Mouse (Mus musculus): ENCODE data around the gene Gm13199. TPM values are rescaled to one million over a fixed set of nuclear protein-coding genes. Genes with fewer than 3 reads are reported as not detected.
A peak's percentile ranks its signal among the peaks of the same experiment; 100 is the strongest.

Gm13199 gene
- polyA plus RNA-seq, 1 experiment from 2014 or later, result 1.7 TPM

DNA sequence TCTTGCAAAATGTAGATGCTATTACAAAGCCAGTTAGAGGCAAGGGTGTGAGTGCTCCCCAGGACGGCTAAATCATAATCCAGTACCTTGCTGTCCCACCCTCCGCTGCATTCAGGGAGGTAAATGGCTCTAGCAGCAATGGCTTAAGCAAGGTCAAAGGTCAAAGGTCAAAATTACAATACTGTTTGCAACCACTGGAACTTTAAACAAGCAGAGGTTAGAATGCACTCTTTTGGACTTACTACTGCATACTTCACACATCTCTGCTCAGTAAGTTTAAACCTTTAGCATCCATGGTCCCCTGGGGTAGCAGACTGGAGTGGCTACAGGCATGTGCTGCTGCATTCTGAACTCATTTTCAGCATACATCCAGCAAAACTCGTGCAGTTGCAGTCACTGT, 14.7 kb upstream of the Gm13199 start:
- 43% methylated on average over 3 of the region's 3 CpGs for WGBS
- ATAC-seq (ENCODE audit: low read depth), result no peak
- peaks cover 29% of the 10 kb centered on the region for H3K36me3 ChIP-seq (ENCODE audit: control insufficient read depth, insufficient read depth, low read length)

DNA sequence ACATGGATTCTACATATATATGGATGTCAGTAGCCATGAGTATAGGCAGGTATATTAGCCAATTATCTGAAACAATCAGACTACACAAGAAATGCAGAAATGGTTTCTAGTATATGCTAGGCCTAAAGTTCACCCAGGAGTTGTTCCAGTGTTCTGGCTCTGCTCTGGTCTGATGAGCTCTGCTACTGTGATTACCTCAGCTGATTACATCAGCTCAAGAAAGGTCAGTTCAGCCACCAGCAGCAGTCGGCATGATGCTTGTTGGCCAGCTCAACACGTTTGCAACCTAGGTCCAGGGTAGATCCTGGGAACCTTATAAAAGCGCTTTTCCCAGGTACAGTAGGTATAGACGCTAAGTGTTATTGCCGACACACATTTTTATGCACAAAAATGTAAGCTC, 7.0 kb upstream of the Gm13199 start:
- no peaks in the 10 kb centered on the region for H3K4me1 ChIP-seq (ENCODE audit: control insufficient read depth, insufficient read depth, low read length)
- no peaks in the 10 kb centered on the region for H3K27me3 ChIP-seq (ENCODE audit: control insufficient read depth, insufficient read depth, low read length)
- no peak overlapping the region for H3K4me3 ChIP-seq (ENCODE audit: low read depth, low read length)
- H3K36me3 ChIP-seq (ENCODE audit: control insufficient read depth, insufficient read depth, low read length), result peaks cover 28% of the 10 kb centered on the region; the same call in 1 of the 2 replicates
- H3K4me2 ChIP-seq (ENCODE audit: low read depth, low read length), result no peak overlapping the region
- ATAC-seq (ENCODE audit: low read depth), result no peak
- WGBS, result 92% methylated on average over 5 of the region's 5 CpGs
- H3K9me3 ChIP-seq (ENCODE audit: control insufficient read depth, low read length), result no peaks in the 10 kb centered on the region
- no peak overlapping the region for H3K27ac ChIP-seq (ENCODE audit: low read depth, low read length)
- H3K9ac ChIP-seq (replicated peaks; ENCODE audit: low read depth, low read length), result no peak overlapping the region

More for the DNA sequence above, 14.7 kb upstream of the Gm13199 start:
- Histone ChIP-seq H3K4me3 (ENCODE audit: low read depth, low read length) (no peak overlapping the region), H3K9ac (replicated peaks; ENCODE audit: low read depth, low read length) (no peak overlapping the region), H3K4me2 (ENCODE audit: low read depth, low read length) (no peak overlapping the region), H3K9me3 (ENCODE audit: control insufficient read depth, low read length) (no peaks in the 10 kb centered on the region), H3K27ac (ENCODE audit: low read depth, low read length) (no peak overlapping the region), H3K4me1 (ENCODE audit: control insufficient read depth, insufficient read depth, low read length) (no peaks in the 10 kb centered on the region), H3K27me3 (ENCODE audit: control insufficient read depth, insufficient read depth, low read length) (no peaks in the 10 kb centered on the region)

DNA sequence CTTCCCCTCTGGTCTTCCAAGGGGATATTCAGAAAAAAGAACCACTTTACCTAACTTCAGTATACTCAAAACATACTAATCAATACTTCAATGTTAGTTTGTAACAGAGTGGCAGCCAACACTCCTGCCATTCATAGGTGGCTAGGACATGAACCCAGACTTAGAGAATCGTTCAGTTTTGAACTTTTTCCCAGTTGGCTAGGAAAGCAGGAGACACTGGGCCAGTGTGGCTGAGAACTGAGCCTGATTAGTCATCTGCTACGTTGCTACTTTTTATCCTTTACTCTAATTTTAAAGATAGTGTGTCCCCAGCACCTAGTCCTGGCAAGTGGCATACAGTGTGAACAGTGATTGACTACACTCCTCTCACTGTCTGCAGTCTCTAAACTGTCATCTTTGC, 4.9 kb upstream of the Gm13199 start:
- 87% methylated on average over 2 of the region's 2 CpGs for WGBS
- no peaks in the 10 kb centered on the region for H3K4me1 ChIP-seq (ENCODE audit: control insufficient read depth, insufficient read depth, low read length)
- H3K9me3 ChIP-seq (ENCODE audit: control insufficient read depth, low read length), result no peaks in the 10 kb centered on the region
- no peak overlapping the region for H3K9ac ChIP-seq (replicated peaks; ENCODE audit: low read depth, low read length)
- H3K4me2 ChIP-seq (ENCODE audit: low read depth, low read length), result no peak overlapping the region
- H3K36me3 ChIP-seq (ENCODE audit: control insufficient read depth, insufficient read depth, low read length), result peaks cover 27% of the 10 kb centered on the region; the same call in 1 of the 2 replicates
- no peak overlapping the region for H3K4me3 ChIP-seq (ENCODE audit: low read depth, low read length)
- H3K27ac ChIP-seq (ENCODE audit: low read depth, low read length), result no peak overlapping the region
- ATAC-seq (ENCODE audit: low read depth), result no peak
- no peaks in the 10 kb centered on the region for H3K27me3 ChIP-seq (ENCODE audit: control insufficient read depth, insufficient read depth, low read length)

DNA sequence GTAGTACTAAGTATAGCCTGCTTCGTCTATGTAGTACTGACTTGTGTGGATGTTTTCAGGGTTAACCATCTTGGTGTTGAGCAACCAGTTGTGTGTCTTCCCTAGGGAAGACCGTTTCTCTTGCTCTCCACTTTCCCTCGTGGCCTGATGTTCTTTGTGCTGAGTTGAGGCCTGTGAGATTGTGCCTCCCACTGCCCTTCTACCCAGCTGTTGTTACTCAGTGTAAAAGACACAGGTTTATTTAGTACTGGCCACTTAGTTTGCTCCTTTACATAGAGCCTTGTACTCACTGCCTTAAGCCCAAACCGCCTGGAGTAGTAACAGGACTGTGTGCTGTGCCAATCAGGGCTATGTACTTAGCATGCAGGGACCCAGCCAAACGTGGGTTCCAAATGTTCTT, 10.9 kb downstream of the Gm13199 start:
- H3K9me3 ChIP-seq (ENCODE audit: control insufficient read depth, low read length), result no peaks in the 10 kb centered on the region
- peaks cover 6% of the 10 kb centered on the region for H3K36me3 ChIP-seq (ENCODE audit: control insufficient read depth, insufficient read depth, low read length)
- no peak overlapping the region for H3K27ac ChIP-seq (ENCODE audit: low read depth, low read length)
- no peak overlapping the region for H3K9ac ChIP-seq (replicated peaks; ENCODE audit: low read depth, low read length)
- H3K4me2 ChIP-seq (ENCODE audit: low read depth, low read length), result no peak overlapping the region
- H3K4me1 ChIP-seq (ENCODE audit: control insufficient read depth, insufficient read depth, low read length), result no peaks in the 10 kb centered on the region
- no peak overlapping the region for H3K4me3 ChIP-seq (ENCODE audit: low read depth, low read length)
- no peak for ATAC-seq (ENCODE audit: low read depth)
- 88% methylated on average over 5 of the region's 5 CpGs for WGBS
- H3K27me3 ChIP-seq (ENCODE audit: control insufficient read depth, insufficient read depth, low read length), result no peaks in the 10 kb centered on the region

DNA sequence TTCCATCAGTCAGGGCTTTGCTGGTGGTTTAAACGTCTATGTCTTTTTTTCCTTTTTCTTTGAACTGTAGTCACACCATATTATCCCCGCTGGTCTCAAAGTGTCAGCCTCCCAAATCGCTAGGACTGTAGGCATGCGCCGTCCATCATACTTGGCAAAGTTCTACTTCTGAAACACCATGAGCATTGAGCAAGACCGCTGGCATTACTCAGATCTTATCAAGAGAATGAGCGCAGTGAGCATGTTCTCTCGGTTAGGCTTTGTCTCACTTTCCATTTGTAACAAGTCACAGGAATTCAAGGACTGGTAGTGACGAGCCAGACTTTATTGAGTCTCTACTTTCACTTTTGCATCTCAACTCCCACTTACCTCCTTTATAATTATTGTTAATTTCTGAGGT, 11.6 kb downstream of the Gm13199 start:
- no peak overlapping the region for H3K4me3 ChIP-seq (ENCODE audit: low read depth, low read length)
- H3K36me3 ChIP-seq (ENCODE audit: control insufficient read depth, insufficient read depth, low read length), result peaks cover 6% of the 10 kb centered on the region
- 94% methylated on average over 9 of the region's 9 CpGs for WGBS
- no peaks in the 10 kb centered on the region for H3K27me3 ChIP-seq (ENCODE audit: control insufficient read depth, insufficient read depth, low read length)
- no peak overlapping the region for H3K4me2 ChIP-seq (ENCODE audit: low read depth, low read length)
- no peaks in the 10 kb centered on the region for H3K4me1 ChIP-seq (ENCODE audit: control insufficient read depth, insufficient read depth, low read length)
- ATAC-seq (ENCODE audit: low read depth), result no peak
- H3K9me3 ChIP-seq (ENCODE audit: control insufficient read depth, low read length), result no peaks in the 10 kb centered on the region
- H3K27ac ChIP-seq (ENCODE audit: low read depth, low read length), result no peak overlapping the region
- no peak overlapping the region for H3K9ac ChIP-seq (replicated peaks; ENCODE audit: low read depth, low read length)

DNA sequence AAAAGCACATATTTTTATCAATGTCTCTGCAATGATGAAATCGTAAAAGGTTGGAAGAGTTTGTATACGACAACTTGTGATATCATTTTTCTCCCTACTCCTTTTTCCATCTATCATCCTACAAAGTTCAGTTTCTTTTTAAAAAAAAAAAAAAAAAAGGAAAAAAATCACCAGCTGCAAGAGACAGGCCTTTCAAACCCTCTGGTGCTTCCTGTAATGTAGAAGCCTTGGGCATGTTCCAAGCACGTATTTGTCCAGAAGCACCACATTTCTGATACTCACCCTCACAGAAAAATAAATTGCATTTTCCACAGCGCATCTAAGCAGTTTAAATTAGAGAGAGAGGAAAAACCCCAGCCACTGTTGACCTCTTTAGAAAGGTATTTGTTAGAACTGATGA, 16.9 kb downstream of the Gm13199 start:
- H3K9ac ChIP-seq (replicated peaks; ENCODE audit: low read depth, low read length), result no peak overlapping the region
- no peak for ATAC-seq (ENCODE audit: low read depth)
- peaks cover 6% of the 10 kb centered on the region; the same call in 1 of the 2 replicates for H3K36me3 ChIP-seq (ENCODE audit: control insufficient read depth, insufficient read depth, low read length)
- WGBS, result 39% methylated on average over 4 of the region's 4 CpGs
- H3K27me3 ChIP-seq (ENCODE audit: control insufficient read depth, insufficient read depth, low read length), result no peaks in the 10 kb centered on the region
- peak overlapping the region; percentile 53 for H3K4me3 ChIP-seq (ENCODE audit: low read depth, low read length)
- peak overlapping the region; percentile 45 for H3K4me2 ChIP-seq (ENCODE audit: low read depth, low read length)
- H3K4me1 ChIP-seq (ENCODE audit: control insufficient read depth, insufficient read depth, low read length), result peaks cover 4% of the 10 kb centered on the region; the same call in 1 of the 2 replicates
- H3K9me3 ChIP-seq (ENCODE audit: control insufficient read depth, low read length), result no peaks in the 10 kb centered on the region
- no peak overlapping the region for H3K27ac ChIP-seq (ENCODE audit: low read depth, low read length)

DNA sequence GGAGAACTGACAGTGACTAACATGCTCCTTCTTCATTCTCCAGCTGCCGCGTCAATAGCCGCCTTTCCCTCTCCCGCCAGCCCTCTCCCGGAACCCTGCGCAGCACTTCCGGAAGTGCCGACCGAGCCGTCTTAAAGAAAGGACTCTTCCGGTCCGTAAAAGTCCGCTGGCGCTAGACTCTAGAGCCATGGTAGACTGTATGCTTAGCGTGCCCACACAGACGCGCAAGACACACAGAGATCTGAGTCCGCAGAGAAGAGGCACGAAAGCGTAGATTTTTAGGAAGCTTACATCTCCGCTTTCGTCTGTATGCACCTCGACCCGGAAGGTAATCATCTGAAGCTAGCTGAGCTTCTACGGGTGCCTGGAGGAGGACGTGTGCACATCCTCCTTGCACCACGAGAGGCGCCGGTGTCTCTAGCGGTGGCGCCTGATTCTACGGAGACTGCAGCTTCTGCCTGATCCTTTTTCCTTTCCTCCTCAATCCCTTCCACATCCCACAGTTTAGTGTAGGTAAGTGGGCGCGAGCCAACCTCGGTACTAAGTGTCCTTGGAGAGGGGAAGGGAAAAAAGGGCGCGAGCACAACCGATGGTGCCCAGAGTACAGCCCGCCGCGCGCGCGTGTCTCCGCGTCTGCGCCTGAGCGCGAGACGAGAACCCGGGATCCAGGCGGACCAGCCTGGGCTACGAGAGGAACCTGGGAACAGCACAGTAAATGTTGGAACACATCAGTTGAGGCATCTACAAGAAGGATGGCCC, 17.7 kb downstream of the Gm13199 start, which contains the start of the genes Nudt5 and Cdc123:
Gene Nudt5 (plus strand): TSS at position 147 of the 759 bp plus-strand sequence.
Gene Cdc123 (minus strand): TSS at position 292 of the 759 bp plus-strand sequence.
- Histone ChIP-seq H3K4me1 (ENCODE audit: control insufficient read depth, insufficient read depth, low read length) (peaks cover 4% of the 10 kb centered on the region; the same call in 1 of the 2 replicates), H3K4me2 (ENCODE audit: low read depth, low read length) (peak within 1 kb of the TSS; percentile 53), H3K4me3 (ENCODE audit: low read depth, low read length) (peak within 1 kb of the TSS; percentile 53), H3K27me3 (ENCODE audit: control insufficient read depth, insufficient read depth, low read length) (no peaks in the 10 kb centered on the region), H3K36me3 (ENCODE audit: control insufficient read depth, insufficient read depth, low read length) (peaks cover 13% of the 10 kb centered on the region), H3K27ac (ENCODE audit: low read depth, low read length) (peak within 1 kb of the TSS; percentile 78), H3K9me3 (ENCODE audit: control insufficient read depth, low read length) (no peaks in the 10 kb centered on the region), H3K9ac (replicated peaks; ENCODE audit: low read depth, low read length) (peak within 1 kb of the TSS; percentile 60)
- WGBS, result under 1% methylated on average over 53 of the region's 53 CpGs
- ATAC-seq (ENCODE audit: low read depth), result peak; percentile 98

DNA sequence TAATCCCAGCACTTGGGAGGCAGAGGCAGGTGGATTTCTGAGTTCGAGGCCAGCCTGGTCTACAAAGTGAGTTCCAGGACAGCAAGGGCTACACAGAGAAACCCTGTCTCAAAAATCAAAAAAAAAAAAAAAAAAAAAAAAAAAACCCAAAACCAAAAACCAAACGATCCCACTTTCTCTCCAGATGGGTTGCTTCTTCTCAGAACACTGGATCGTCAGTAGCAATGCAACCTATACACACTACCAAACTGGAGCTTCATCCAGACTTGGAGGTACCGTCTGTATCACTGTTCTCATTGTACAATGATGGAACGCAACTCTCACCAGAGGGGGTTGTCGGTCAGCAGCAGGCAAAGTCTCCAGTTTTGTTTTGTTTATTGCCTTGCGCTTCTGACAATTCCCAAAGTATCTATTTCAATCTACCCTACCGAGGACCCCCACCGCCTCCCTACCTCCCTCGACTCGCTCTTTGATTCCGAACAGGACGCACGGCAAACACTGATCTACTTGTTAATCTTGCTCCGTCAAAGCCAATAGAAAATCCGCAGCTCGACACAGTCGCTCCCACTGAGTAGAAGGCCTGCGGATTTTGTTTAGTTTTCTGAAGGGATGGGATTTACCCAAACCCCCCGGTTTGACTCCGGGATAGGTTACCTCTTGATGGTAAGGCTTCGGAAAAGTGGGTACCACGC, 18.4 kb downstream of the Gm13199 start:
- 5% methylated on average over 23 of the region's 23 CpGs for WGBS
- Histone ChIP-seq H3K9ac (replicated peaks; ENCODE audit: low read depth, low read length) (peak overlapping the region; percentile 60), H3K27ac (ENCODE audit: low read depth, low read length) (peak overlapping the region; percentile 78), H3K9me3 (ENCODE audit: control insufficient read depth, low read length) (no peaks in the 10 kb centered on the region), H3K4me3 (ENCODE audit: low read depth, low read length) (peak overlapping the region; percentile 53), H3K36me3 (ENCODE audit: control insufficient read depth, insufficient read depth, low read length) (peaks cover 20% of the 10 kb centered on the region), H3K4me2 (ENCODE audit: low read depth, low read length) (peak overlapping the region; percentile 53), H3K4me1 (ENCODE audit: control insufficient read depth, insufficient read depth, low read length) (peaks cover 4% of the 10 kb centered on the region; the same call in 1 of the 2 replicates), H3K27me3 (ENCODE audit: control insufficient read depth, insufficient read depth, low read length) (no peaks in the 10 kb centered on the region)
- peak; percentile 49 for ATAC-seq (ENCODE audit: low read depth)

DNA sequence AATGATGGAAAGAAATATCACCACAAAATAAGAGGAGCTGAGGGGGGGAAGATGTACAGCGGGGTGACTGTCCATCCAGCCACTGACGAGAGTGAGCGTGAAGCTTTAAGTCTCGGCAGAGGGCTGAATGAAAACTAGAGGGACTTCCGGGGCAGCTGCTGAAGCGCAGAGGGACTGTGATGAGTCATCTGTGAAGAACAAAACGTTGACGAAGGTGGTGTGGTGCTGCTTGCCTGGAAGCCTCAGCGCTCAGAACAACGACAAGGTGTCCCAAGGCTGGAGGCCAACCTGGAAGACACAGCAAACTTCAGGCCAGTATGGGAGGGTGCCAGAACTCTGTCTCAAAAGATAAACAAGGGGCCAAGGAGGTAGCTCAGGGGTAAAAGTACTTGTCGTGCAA, 21.9 kb downstream of the Gm13199 start:
- no peak overlapping the region for H3K4me2 ChIP-seq (ENCODE audit: low read depth, low read length)
- no peaks in the 10 kb centered on the region for H3K9me3 ChIP-seq (ENCODE audit: control insufficient read depth, low read length)
- no peak overlapping the region for H3K27ac ChIP-seq (ENCODE audit: low read depth, low read length)
- ATAC-seq (ENCODE audit: low read depth), result no peak
- no peaks in the 10 kb centered on the region for H3K27me3 ChIP-seq (ENCODE audit: control insufficient read depth, insufficient read depth, low read length)
- WGBS, result 97% methylated on average over 11 of the region's 11 CpGs
- no peak overlapping the region for H3K4me3 ChIP-seq (ENCODE audit: low read depth, low read length)
- peaks cover 20% of the 10 kb centered on the region for H3K36me3 ChIP-seq (ENCODE audit: control insufficient read depth, insufficient read depth, low read length)
- peaks cover under 1% of the 10 kb centered on the region; the same call in 1 of the 2 replicates for H3K4me1 ChIP-seq (ENCODE audit: control insufficient read depth, insufficient read depth, low read length)
- H3K9ac ChIP-seq (replicated peaks; ENCODE audit: low read depth, low read length), result no peak overlapping the region
